Mouse (Mus musculus): ENCODE results near the gene Bcas3.
A peak's percentile ranks its signal among the peaks of the same experiment; 100 is the strongest.
"Not testable (repeated sequence)": the region's sequence is repeated elsewhere in the genome, so short reads cannot be mapped to it uniquely, and the experiment has no call there.

Gene Bcas3

DNA sequence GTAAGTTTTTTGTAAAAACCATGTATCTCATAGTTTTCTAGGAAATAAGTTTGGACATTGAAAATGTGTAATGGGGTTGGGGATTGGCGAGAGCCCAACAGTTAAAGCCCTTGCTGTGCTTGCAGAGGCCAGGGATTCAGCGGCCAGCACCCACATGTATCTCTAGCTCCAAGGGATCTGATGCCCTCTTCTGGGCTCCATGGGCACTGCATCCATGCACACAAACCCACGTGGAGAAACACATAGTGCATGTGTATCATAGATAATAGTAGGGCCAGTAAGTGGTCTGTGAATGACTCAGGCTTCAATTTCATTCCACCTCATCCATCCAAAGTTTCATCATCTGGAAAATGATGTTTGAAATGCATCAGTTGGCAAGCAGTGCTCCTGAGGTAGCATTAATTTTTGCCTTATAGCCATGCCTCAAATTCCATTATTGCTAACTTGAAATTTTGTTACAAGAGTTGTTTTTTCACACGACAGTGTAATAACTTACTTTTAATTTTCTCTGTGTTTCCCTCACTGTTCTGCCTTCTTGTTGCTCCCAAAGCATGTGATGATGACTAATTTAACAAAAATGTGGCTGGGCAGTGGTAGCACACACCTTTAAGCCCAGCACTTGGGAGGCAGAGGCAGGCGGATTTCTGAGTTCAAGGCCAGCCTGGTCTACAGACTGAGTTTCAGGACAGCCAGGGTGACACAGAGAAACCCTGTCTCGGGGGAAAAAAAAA, 129.9 kb downstream of the Bcas3 start:
- no peak for DNase-seq (ENCODE audit: low spot score in 2 of 2)

DNA sequence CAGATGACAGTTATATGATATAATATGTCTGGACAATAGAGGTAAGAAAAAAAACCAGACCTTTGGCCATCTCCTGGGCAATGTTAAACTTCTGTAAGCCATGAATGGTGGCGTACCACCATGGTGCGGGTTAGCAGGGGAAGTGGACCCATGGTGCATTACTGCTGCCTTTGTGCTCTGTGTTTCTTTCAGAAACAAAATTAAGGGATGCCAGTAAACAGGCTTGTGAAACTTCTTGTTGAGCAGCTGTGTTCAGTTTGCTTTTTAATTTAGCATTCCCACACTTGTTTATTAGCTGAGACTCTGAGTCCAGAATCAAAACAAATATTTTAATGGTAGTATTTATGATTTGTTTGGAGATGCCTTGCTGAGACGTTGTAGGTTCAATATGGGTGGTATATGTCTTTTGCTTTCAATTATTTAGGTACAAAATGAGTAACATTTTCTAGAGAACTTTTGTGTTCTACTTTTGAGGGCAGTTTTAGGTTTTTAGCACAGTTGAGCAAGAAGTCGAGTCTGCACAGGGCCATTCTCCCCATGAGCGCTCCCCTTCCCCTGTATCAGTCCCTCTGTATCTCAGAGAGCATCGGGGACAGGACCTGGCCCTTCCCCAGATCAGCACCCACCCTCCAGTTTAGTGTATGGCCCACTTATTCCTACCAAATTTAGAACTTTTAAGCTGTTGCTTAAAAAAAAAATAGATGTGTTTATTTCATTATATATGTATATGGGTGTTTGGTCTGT, 132.4 kb downstream of the Bcas3 start:
- DNase-seq (ENCODE audit: low spot score in 2 of 2), result no peak

DNA sequence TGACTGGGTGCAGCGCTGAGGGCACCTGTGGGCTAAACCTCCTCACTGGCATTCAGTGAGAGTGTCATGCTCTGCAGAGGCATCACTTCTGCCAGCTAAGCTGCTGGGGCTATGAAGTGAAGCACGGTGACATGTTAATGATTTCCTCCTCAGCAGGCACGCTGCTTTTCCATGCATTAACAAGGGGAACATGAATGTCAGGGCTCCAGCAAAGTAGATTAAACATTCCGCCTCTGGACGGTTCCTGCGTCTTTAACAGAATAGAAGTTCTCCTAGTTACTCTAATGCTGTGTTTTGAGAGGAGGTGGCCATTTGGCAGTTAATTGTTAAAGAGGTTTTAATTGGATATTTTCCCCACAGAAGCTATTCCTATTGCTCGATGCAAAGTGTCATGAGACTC, 134.5 kb downstream of the Bcas3 start:
- no peak for DNase-seq (ENCODE audit: low spot score in 2 of 2)

DNA sequence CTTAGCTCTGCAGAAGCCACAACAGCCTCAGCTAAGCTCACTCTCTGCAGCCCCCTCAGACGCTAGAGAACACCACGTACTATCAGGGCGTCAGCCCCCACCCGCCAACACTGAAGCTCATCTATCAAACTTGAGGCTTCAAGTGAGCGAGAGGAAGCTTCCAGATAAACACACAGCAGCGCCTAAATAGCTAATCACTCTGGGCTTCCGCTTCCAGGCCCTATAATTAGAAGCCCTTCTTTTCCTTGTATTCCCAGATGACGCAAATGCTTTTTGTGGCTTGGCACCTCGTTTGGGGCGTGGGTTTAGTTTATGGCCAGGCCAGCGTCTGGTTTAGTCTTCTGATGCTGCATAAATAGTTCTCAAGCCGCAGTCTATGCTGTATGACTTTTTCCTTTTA, 139.3 kb downstream of the Bcas3 start:
- peak; percentile 60 to 84 for DNase-seq (ENCODE audit: low spot score in 2 of 2)

DNA sequence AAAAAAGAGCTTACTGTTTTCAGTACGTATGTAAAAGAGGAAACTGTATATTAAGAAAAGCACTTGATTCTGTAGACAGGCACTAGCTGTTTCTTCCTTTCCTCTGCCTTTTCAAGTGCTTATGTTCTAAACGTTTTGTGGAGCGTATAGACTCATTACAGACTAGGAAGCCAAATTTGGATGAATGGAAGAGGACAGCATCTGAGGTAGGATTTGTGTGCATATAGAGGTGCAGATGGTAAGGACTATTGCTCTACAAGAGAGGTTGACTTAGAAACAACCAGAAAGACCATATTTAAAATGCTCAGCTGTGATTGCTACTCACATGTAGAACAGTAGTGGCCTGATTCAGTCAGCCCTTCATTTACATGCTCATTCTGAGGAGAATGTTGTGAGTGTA, 139.7 kb downstream of the Bcas3 start:
- peak in 1 of 2 experiments; percentile 6 for DNase-seq (ENCODE audit: low spot score in 2 of 2)

DNA sequence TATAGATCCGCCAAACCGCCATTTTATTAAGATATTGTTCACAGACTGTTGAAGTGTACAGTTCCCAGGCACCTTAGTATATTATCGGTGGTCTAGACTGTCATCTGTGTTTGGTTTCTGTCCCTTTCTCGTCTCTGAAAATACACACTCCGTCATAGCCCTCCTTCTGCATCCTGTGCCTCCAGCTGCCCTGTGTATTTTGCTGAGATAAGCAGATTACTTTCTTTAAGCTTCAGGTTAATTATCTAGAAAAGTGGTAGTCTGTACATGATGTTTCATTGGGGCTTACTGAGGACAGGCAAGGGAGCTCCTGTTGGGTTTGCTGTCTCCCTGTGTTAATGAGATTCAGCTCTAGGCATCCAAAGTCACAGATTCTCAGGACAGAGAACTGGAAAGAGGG, 146.6 kb downstream of the Bcas3 start:
- DNase-seq (ENCODE audit: low spot score in 2 of 2), result no peak

DNA sequence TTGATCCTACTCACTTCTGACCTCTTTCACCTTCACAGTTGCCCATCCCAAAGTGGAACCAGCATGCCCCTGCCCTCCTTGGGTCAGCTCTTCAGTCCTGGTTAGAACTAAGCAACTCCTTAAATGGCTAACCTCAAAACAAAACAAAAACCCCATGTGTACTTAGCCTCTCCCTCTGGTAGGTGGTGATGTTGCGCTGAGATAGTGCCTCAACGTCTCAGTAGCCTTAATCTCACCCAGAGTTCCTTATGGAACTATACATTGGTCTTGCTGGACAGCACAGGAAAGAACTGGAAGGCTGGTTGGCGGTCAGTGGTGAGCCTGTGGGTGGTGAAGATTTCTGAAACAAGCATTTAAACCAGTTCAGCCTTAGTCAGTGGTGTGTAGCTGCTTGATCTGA, 149.1 kb downstream of the Bcas3 start:
- DNase-seq (ENCODE audit: low spot score in 2 of 2), result no peak

DNA sequence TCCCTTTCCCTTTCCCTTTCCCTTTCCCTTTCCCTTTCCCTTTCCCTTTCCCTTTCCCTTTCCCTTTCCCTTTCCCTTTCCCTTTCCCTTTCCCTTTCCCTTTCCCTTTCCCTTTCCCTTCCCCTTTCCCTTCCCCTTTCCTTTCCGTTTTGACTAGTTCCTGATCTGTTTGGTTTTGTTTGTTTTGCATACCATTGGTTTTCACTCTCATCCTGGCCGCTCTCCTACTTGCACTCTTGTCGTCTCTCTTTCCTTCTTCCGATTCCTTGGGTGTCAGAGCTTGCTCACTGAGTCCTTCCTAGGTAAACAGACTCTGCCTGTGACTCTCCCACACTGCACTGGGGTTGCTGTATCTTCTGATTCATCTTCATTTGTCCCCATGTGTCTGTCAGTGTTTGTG, 151.8 kb downstream of the Bcas3 start:
- DNase-seq (ENCODE audit: low spot score in 2 of 2), result not testable (repeated sequence)

DNA sequence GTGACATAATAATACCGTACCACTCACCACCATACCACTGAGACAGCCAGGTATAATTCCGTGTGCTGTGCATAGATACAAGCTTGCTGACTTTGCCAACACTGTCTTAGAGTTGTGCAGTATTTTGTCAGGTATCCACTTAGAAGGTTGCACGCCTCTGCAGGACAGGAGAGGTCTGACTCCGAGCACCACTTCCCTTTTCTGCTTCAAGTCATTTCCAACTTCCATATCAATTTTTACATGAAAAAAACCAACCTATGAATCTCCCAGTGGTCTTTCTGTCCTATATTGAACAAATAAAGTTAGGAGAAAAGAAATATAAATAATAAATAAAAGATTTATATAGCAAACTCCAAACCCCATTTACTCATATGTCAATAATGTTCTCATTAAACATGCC, 152.8 kb downstream of the Bcas3 start:
- no peak for DNase-seq (ENCODE audit: low spot score in 2 of 2)

DNA sequence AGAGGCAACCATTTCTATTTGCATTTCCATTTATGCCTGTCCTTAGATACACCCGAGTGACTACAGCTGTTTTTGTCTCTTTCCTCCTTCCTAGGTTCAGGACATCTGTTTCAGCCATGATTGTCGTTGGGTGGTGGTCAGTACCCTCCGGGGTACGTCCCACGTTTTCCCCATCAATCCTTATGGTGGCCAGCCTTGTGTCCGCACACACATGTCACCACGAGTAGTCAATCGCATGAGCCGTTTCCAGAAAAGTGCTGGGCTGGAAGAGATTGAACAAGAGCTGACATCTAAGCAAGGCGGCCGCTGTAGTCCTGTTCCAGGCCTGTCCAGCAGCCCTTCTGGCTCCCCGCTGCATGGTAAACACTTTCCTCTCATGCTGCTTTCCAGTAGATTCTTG, 156.4 kb downstream of the Bcas3 start:
- no peak for DNase-seq (ENCODE audit: low spot score in 2 of 2)

DNA sequence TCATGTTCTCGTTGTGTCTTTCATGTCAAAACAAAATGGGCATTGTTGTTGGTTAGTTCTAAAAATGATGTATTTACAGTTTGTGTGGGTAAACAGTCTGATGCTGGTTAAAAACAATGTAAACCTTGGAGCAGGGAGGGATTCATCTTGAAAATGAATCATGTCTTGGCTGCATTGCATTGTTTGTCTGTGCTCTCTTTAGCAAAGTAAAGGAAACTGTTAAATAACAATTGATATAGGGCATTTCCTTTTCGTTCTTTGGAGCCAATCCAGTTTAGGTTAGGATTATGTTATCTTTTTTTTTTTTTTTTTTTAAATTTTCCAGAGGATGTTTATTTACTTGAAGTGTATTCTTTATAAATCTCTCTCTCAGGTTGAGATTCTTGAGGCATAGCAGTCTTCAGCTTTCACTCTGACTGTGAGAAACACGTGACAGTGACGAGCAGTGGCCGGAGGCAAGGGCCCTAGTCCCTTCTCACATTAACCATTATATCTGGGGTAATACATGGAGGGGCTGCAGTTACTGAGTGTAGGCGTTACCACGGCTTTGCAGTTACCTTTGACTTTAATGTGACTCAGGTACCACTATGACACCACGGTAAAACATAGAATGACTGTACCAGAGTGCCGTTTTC, 158.4 kb downstream of the Bcas3 start:
- no peak for DNase-seq (ENCODE audit: low spot score in 2 of 2)

DNA sequence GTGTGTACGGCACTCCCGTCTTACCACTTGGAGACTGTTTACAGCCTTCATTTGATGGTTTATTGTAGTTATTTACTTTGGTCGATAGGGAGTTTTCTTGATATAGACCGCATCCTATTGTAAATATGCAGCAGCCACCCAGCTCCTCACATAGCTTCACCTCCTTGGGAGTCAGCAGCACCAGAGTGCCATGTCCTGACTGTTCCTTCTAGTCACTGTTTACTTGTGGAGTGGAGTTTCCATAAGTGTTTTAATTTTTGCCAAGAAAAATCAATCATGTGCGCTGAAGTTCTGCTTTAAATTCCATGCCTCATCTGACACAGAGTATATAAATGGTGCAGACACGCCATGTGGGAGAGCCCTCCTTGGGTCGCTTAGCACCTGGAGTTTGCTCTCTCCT, 163.8 kb downstream of the Bcas3 start:
- no peak for DNase-seq (ENCODE audit: low spot score in 2 of 2)

DNA sequence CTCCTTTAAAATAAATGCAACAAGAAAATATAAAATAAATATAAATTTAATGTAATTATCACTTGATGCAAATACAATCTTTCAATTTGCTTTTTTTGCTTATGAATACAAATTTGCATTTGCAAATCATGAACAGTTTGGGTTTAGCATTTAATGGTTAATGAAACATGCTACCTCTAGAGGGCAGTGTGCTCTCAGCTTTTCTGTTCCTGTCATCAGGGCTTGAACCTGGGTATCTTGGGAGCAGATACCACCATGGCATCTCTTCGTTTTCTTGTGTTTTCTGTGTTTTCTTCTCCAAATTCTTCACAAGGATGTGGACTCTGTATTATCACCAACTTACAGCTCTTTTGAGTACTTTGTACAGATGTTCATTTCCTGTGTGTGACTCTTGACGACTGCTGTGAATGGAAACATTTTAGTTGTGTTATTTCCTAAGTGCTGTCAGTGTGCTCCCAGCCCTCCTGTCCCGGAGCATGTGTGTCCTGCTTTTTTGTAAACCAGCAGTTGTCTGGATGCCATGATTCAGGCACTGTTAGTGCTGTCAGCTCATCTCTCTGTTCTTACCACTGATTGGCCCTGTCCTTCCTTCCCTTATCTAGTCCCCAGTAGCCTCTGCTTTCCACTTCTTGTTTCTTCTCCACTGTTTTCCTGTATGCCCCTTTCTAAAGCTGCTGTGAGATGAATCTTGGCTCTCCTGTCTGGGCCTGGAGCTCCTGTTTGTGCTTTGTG, 165.2 kb downstream of the Bcas3 start:
- no peak for DNase-seq (ENCODE audit: low spot score in 2 of 2)

DNA sequence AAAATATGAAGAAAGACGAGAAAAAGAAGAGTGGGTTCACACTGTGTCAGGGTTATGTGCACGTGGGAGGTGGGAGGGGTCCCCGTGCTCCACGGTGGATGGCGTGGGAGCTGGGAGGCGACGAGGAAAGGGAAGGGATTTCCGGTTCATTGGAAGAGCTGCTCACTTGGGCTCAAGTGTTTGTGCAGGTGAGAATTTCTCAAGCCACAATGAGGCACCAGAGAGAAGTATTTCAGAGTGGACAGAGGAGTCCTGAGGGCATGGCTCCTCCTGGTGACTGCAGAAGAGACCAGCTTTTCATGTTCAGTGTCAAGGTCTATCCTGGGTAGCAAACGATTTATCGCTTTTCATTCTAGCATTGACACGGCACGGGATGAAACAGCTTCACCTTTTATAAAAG, 167.3 kb downstream of the Bcas3 start:
- DNase-seq (ENCODE audit: low spot score in 2 of 2), result no peak

DNA sequence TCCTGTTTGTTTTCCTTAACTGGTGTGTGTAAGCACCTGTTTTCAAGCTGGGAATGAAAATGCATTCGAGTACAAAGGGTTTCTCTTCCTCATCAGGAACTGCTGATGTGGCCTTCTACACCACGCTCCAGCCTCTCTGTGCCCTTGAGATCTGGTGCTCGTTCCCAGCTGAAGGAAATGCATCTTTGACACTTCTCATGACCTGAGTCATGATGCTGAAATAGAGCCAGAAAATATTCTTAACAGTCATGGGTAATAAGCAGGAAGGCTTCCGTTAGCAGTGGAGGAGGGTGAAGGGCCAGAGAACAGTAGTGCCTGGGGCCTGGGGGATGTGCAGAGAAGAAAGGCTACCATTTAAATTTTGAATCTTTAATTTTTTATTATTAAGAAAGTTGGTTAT, 168.0 kb downstream of the Bcas3 start:
- no peak for DNase-seq (ENCODE audit: low spot score in 2 of 2)

DNA sequence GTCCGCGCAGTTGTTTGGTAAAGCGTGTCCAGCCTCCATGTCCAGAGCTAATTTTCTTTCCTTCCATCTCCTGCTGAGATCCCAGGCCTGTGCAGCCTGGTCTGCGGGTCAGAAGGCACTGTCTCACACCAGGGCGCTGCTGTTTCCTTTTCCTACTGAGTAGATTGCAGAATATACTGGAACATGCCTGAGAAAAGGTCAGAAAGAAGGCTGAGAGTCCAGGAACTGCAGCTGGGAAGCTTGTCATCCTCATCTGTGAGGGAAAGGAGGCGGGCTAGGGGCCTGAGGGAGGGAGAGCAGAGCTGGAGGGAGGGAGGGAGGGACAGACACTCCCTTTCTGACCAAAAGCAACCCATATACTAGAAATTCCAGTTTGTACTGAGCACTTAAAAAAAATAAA, 170.7 kb downstream of the Bcas3 start:
- DNase-seq (ENCODE audit: low spot score in 2 of 2), result no peak

DNA sequence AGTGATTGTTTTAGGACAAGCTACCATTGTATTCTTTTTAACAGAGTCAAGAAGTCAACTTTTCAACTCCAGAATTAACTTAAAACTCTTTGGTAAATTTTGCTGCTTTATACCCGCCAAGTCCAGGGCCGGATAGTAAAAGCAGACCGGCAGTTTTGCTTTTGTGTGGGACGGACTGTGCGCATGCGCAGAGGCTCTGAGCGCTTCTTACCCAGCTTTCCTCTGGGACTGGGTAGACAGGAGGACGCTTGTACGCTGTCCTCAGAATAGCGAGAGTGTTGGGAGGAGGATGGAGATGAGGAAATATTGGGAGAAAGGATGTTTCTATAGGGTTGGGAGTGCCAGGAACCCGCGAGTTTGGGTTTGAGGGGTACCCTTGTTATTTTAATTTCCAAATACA, 171.2 kb downstream of the Bcas3 start:
- DNase-seq (ENCODE audit: low spot score in 2 of 2), result peak; percentile 37 to 47

DNA sequence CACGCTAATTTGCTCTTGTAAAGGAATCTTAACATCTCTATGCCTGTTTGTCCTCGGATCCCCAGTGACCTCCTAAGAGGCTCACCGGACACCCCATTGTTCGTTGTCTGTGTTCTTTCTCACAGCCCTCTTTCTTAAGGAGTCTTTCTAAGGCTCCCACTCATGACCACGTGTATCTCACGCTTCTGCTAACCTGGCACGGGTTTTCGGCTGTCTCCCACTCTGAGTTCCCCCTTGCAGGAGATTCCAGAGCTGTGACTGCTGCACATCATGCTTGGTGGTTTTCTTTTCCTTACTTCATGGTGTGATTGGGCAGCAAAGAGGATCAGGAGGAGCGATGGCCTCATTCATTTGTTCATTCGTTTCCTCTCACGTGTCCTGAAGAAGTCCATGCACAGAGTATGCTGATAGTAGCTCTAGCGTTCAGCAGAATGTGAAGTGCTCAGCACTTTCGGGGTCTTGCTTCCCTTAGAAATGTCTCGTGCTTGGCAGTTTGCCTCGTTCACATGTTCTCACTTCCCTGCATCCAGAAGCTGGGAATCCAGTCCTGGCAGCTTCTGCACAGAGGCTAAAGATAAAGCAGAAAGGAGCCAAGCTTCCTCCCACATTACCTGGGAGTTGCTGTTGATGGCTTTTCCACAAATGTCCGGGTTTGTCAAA, 172.0 kb downstream of the Bcas3 start:
- peak in 1 of 2 experiments; percentile 9 for DNase-seq (ENCODE audit: low spot score in 2 of 2)

DNA sequence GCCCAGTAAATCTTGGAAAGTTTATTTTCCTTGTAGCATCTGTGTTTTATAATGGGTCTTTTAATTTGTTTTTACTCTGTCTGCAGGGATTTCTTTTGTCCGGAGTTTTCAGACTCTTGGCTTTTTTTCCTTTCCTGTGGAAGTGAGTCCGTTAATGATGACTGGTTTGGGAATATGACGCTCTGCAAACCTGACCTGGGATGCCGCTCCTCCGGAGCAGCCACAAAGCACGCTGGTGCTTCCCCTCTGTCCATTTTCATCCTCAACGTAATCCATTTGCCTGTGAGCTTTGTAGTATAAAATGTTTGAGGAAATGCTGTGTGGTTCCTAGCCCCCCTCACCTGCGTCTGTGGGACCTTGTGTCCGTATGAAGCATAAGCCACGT, 172.5 kb downstream of the Bcas3 start:
- DNase-seq (ENCODE audit: low spot score in 2 of 2), result no peak

DNA sequence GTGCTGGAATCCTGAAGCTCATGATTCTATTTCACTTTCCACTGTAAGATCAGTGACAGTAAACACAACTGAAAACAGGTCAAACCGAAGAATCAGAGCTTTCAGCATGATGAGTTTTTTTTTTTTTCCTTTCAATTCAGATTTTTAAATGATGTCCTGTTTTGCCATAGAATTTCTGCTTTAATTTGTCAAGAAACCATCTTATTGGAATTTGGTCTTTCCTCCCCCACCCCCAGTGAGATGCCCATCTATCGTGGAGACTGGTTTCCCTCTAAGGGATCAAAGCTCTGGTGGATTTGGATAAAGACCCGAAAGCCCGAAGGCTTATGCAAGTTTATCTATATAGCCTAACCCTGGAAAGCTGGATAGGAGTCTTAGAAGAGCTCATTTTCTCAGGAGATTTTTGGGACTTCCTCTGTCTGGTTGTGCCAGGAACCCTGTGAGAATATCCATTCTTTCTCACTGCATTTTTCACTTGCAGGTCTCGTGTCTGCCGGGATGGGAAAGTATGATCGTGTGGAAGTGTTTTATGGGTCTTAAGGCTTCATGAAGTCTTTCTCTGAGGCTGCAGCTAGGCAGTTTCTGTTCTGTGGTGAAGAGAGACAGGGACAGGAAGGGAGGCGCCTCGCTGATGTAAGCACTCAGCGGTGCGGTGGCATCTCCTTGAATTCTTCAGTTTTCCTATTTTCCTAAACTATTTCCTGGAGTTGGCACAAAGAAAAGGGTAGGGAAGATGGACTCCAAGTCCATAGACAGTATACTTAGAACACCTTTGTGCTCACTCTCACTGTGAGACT, 173.2 kb downstream of the Bcas3 start:
- DNase-seq (ENCODE audit: low spot score in 2 of 2), result no peak

DNA sequence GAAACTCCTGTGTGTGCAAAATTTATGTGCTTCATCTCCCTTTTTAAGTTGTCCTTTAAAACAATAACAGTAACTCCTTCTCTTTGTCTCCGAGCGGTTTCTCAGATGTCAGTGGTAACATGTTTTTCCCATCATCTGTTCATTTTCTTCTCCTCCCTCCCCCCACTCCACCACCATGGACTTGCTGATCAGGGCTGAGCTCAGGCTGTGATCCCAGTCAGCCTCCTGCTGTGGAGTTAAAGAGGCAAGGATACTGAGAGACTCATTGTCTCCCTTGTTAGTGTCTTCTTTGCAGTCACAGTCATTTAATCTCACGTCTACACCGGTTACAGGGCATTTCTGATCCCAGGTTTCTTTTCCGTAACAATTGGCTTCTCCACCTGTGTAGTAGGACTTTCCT, 174.3 kb downstream of the Bcas3 start:
- no peak for DNase-seq (ENCODE audit: low spot score in 2 of 2)
